Mouse (Mus musculus): Measurements from ENCODE around the gene Syt6.

Gene Syt6

DNA sequence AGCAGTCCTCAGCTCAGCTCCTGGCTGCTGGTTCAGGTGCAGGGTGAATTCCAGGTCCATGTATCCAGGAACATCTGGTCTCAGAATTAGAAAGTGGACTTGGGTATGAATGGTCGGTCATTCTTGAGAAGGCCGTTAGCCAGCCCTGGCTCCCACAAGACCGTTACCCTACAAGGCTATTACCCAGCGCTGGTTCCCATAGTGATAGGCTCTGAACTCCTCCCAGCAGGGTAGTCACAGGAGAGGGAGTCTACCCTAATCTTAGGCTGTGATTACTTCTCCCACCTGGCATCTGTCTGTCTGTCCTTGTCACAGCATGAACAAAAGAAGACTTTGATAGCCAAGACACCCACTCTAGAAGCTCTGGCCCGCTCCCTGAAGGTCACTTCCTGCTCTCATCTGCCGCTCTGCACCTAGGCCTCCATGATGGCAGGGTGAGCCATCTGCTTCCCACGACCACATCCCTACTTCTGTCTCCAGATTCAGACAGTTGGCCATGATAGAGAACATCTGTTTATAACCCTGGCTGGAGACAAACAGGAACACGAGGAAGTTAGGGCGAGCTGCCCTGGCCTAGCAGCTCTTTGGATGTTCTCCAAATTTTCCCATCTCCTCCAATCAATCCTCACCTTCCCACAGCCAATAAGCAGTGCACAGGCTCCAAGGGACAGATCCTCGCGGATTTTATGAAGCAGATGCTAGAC, 72.3 kb downstream of the Syt6 start:
- DNase-seq (ENCODE audit: low read depth, low spot score) = no peak

DNA sequence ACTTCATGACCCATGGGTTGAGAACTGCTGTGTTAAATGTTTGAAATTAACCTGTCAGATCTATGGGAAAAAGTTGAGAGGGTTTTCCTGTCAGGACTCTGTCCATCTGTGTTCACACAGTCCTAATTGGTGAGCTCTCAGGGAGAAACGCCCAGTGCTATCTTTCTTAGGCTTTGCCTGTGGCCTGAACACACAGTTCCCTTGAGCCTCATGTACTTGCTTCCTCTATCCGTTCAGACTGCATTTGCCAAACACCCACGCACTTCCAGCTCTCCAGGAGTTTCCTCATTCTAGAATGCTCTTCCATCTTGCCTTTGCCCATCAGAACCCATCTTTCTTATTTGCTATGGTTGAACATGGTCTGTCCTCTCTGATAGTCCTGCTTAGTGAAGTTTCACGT, 73.5 kb downstream of the Syt6 start:
- DNase-seq (ENCODE audit: low read depth, low spot score) = no peak

DNA sequence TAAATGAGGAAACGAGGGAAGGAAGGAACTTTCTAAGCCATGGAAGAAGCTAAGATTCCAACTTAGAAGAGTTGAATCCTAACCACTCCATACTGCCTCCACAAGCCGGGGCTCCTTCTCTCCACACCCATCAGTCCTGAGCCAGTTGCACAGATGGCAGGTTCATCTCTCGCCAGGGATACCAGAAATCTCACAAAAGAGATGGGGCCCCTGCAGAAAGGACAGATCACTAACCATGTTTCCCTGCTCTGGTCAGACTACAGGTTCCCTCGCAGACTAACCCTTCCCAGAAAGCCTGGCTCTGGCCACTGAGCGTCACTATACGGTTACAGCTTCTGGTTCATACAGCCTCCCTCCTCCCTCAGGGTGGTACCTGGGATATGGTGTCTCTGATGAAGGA, 74.7 kb downstream of the Syt6 start:
- DNase-seq (ENCODE audit: low read depth, low spot score) = no peak

DNA sequence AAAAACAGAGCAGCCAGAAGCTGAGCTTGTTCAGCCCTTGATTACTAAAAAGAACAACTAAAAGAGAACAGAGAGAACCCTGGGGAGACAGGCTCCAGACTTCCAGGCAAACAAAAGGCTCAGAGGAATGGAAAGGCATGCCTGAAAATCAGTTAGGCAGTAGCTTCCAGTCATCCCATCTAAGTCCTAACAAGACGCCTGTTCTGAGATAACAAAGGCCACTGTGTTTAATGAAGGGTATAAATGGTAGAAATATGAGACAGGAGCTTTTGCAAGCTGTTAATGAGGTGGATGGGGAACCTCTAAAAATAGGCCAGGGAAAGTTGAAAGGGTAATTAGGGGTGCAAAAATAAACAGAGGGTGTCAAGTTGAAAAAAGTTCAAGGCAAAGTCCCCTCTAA, 75.4 kb downstream of the Syt6 start:
- no peak for DNase-seq (ENCODE audit: low read depth, low spot score)

DNA sequence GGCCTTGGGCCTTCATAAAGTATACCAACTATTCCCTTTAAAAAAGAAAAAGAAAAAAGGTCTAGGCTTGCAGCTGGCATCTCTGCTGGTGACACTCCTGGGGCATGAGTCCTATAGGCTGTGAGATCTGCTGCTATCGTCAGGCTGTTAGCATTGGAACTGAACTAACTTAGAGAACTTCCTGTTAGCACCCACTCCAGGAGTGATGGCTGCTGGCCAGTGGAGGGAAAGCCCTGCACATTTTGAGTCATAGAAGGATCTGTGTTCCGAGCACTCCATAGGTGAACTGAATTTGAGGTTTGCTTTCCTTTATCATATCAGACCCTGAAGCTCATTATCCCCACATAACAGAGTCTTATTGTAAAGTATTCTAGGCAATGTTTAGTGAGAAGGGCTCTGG, 85.0 kb downstream of the Syt6 start:
- DNase-seq (ENCODE audit: low read depth, low spot score) = no peak

DNA sequence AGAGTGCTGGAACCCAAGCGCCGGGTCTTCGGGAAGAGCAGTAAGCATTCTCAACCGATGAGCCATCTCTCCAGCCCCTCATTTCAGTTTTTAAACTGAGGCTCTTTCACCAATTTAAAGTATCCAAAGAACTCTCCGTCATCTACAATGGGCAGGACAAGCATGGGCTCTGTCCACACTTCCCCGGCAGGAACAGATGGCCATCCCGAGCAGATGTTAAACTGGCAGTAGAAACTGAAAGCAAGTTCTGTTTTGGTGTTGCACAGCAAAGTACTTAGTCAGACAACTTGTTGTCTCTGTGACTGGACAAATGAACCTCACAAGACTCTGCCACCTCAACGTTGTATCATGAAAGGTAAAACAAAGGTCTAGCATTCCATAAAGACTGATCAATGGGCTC, 86.7 kb downstream of the Syt6 start:
- no peak for DNase-seq (ENCODE audit: low read depth, low spot score)

DNA sequence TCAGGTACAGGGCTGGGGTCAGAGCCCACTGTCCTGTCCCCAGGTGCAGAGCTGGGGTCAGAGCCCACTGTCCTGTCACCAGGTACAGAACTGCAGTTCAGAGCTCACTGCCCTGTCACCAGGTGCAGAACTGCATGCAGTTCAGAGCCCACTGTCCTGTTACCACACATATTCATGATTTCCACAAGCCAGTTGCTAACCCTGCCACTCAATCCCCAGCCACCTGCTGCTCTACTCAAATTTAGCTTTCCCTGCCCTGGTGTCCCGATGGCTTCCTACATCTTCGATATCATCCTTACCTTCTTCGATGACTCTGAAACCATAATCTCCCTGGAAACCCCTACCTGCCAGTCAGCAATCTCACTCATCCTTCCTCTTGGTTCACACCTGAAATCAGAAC, 88.4 kb downstream of the Syt6 start:
- no peak for DNase-seq (ENCODE audit: low read depth, low spot score)

DNA sequence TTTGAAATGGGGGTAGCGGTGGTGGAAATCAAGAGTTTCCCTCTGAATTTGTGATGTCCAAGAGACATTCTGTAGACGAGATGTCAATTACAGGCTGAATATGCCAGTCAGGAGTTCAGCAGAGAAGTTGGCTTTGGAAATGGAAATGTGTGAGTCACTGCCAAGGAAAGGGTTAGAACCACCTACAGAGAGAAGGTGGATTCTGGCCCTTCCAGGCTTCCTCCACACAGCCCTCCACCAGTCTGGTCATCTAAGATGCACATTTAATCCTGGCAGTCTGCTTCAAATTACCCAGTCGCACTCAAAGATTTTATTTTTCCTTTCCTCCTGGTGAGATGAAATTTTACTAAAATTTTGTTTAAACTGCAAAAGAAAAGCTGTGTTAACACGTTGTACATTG, 97.1 kb downstream of the Syt6 start:
- no peak for DNase-seq (ENCODE audit: low read depth, low spot score)

DNA sequence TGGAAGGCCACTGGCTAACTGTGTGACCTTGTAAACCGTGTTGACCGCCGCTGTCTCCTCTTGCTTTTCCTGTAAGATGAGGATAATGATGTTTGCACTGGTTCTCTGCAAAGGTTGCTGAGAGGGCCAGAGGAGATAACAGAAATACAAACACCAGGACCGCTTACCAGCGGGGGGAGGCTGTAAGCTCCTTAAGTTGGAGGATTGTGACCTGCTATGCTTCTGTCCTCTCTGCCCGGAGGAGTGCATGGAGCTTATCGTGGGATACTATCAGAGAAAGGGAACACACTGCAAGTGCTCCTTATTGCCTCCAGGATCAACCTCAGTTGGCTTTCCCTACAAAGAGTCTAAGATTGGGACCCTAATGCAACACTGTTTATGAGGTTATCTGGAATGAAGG, 97.7 kb downstream of the Syt6 start:
- DNase-seq (ENCODE audit: low read depth, low spot score) = no peak

DNA sequence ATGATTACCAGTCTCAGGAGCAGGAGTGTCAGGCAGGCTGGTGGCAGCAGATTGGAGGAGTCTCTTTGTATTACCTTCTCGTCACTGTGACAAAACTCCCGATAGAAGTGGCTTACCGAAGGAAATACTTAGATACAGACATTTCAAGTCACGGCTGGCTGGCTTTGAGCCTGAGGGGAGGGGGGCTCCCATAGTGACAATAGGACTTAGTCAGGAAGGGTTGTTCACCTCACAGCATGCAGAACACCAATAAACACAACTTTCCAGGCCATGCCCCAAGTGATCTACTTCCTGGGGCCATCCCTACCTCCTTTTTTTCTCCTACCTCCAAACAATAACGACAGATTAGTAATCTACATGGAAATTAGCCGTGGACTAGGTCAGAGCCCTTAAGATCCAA, 103.8 kb downstream of the Syt6 start:
- no peak for DNase-seq (ENCODE audit: low read depth, low spot score)

DNA sequence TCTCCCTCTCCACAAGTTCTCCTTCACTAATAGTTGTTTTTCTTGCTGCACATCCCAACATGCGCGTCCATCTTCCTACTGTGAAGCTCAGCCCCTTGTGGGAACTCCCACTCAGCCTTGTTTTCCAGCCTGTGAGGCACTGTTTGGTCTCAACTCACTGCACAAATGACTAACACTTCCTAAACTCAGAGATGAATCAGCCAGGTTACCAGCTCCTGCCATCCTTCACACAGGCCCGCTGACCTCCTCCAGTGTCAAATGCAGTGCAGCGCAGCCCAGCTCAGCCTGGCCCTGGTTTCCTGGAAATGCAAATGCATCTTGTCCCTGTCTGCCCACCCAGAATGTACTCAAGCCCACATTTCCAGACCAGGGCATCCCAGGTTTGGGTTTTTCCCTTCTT, 107.4 kb downstream of the Syt6 start:
- no peak for DNase-seq (ENCODE audit: low read depth, low spot score)

DNA sequence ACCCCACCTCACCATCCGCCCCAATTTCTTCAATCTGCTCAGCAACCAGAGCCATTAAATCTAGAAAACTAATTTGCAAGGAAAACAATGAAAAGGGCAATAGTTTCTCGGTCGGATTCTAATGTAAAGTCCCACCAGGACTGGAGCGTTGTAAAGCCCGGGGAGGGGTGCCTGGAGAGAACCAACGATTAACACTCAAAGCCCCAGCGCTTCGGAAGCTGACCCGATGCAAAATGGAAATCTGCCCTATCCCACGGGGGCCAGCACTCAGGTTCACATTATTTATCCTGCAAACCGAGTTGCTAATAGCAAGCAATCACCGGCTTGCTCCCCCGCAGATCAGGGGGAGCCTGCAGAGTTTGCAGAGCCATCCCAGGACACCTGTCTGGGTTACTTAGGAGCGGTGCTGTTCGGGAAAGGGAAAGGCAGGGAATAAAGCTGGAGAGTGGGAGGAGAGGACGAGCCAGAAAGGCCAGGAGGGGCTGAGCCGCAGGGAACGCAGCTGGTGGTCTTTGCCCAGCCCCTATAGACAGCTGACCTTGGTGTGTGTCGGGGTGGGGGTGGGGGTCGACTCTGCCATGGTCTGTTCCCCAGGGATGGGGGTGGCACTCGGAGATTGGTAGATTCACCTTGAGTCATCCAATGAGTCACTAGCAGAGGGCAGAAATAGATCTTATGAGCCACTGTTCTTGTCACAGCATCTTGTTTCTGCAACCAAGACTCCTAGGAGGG, 108.4 kb downstream of the Syt6 start:
- peak; percentile 49 for DNase-seq (ENCODE audit: low read depth, low spot score)

DNA sequence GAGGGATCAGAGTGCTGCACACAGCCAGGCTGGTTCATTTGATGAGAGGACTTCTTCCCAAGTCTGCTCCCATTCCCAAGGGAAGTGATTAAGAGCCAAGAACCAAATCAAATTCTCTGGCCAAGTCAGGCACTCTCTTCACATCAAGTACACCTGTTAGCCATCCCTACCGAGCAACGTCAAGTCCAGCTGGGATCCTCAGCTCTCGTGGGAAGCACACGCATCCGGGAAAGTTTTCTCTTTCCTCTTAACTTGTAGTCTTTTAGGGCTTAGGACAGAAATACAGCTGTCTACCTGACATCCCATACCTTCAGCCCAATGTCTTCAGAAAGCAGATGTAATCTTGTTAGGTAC, 108.9 kb downstream of the Syt6 start:
- no peak for DNase-seq (ENCODE audit: low read depth, low spot score)

DNA sequence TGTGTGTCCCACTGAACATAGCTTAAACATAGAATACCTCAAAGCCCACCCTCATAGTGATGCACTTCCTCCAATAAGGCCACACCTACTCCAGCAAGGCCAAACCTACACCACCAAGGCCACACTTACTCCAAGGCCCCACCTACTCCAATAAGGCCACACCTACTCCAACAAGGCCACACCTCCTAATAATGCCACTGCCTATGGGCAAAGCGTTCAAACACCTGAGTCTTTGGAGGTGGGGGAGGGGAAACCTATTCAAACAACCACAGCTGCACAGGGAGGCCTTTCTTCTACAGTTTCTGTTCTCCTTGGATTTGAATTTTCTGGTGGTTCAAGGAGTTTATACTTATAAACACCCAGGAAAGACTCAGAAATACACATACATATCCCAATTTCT, 114.0 kb downstream of the Syt6 start:
- no peak for DNase-seq (ENCODE audit: low read depth, low spot score)

DNA sequence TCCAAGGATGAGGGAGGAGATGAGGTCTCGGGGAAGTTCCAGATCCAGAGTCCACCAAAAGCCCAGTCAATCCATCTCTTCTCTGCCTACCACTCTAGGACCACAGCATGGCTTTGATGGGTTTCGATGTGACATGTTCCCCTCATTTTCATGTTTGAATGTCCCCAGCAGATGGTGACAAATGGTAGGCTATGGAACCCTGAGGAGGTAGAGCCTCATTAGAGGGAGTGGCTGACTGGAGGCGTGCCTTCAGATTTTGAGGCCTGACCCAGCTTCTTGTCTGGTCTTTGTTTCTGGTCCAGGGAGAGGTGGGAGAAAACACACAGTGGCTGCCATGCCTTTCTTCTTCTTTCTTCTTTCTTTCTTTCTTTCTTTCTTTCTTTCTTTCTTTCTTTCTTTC, 115.5 kb downstream of the Syt6 start:
- no peak for DNase-seq (ENCODE audit: low read depth, low spot score)
